Mouse (Mus musculus) left cerebral cortex, adult 2 months (tissue): ENCODE measurements around the gene Gan. TPM values are rescaled to one million over a fixed set of nuclear protein-coding genes. Genes with fewer than 3 reads are reported as not detected.

Source experiments
- DNase-seq, 2 experiments: peaks; one replicate each; pipeline ENCODE4 v3.0.0; 2021 to 2022; ENCODE audit warnings: low spot score in 2 of 2, mixed read lengths in 1 of 2; ENCODE audit errors: extremely low spot score in 1 of 2
- H3K27ac ChIP-seq: fragments of 200-600 bp; 2 replicates; pipeline ENCODE4 v1.8.1; 2022
- H3K4me3 ChIP-seq: fragments of 200-600 bp; 2 replicates; pipeline ENCODE4 v1.8.1; 2022
- CTCF ChIP-seq: fragments of 200-600 bp; IDR thresholded peaks from 2 replicates; pipeline ENCODE4 v1.8.1; 2022; ENCODE audit warnings: antibody characterized with exemption, mild to moderate bottlenecking, moderate library complexity
- intact Hi-C: fragments of 180-260 bp; cut with DNase I; formaldehyde crosslinking; loops from one replicate; pipeline ENCODE4 v1.15.1; 2025
- total RNA-seq, 2 experiments: library from RNA; stranded (reverse); gene quantifications; 2 replicates each; pipeline ENCODE4 v1.2.3; 2021

Gene Gan
- total RNA-seq, 2 experiments from 2014 or later: 18.4 to 19.4 TPM

- intact Hi-C loops: loop anchor here (5.0 kb wide), 1 partner anchor 237 kb away; the partner anchor contains the start of genes Cenpn and Cmc2
- TF ChIP-seq CTCF: no peak
- no peak overlapping the region for H3K27ac ChIP-seq
- H3K4me3 ChIP-seq: peak overlapping the region; percentile 93
- DNase-seq: no peak
Measured at GRCm38 (mm10) chr8:117159031-117159430, 1.1 kb downstream of the Gan start.

- TF ChIP-seq CTCF: no peak
- Histone ChIP-seq H3K27ac (no peak overlapping the region), H3K4me3 (no peak overlapping the region)
- intact Hi-C loops: no loop called here
- no peak for DNase-seq
Measured at GRCm38 (mm10) chr8:117164912-117165311, 7.0 kb downstream of the Gan start.

- intact Hi-C loops: no loop called here
- Histone ChIP-seq H3K27ac (no peak overlapping the region), H3K4me3 (no peak overlapping the region)
- TF ChIP-seq CTCF: no peak
- no peak for DNase-seq
Measured at GRCm38 (mm10) chr8:117165542-117165941, 7.6 kb downstream of the Gan start.

GRCm38 (mm10) chr8:117166515-117166914 lies 8.6 kb downstream of the Gan start:
- no peak for TF ChIP-seq CTCF
- Histone ChIP-seq H3K27ac (no peak overlapping the region), H3K4me3 (no peak overlapping the region)
- intact Hi-C loops: no loop called here
- no peak for DNase-seq

GRCm38 (mm10) chr8:117167243-117167883 lies 9.4 kb downstream of the Gan start:
- intact Hi-C loops: no loop called here
- Histone ChIP-seq H3K4me3 (no peak overlapping the region), H3K27ac (no peak overlapping the region)
- DNase-seq: no peak
- no peak for TF ChIP-seq CTCF

- DNase-seq: no peak
Measured at GRCm38 (mm10) chr8:117168378-117168777, 10.4 kb downstream of the Gan start.

GRCm38 (mm10) chr8:117171826-117172225 lies 13.9 kb downstream of the Gan start:
- intact Hi-C loops: no loop called here
- TF ChIP-seq CTCF: no peak
- no peak overlapping the region for H3K4me3 ChIP-seq
- H3K27ac ChIP-seq: no peak overlapping the region
- DNase-seq: no peak

More at GRCm38 (mm10) chr8:117168378-117168777, 10.4 kb downstream of the Gan start:
- intact Hi-C loops: no loop called here
- TF ChIP-seq CTCF: no peak
- Histone ChIP-seq H3K27ac (no peak overlapping the region), H3K4me3 (no peak overlapping the region)

- no peak for DNase-seq
- intact Hi-C loops: no loop called here
- TF ChIP-seq CTCF: peak; percentile 16
Measured at GRCm38 (mm10) chr8:117172904-117173303, 15.0 kb downstream of the Gan start.

GRCm38 (mm10) chr8:117173690-117174089 lies 15.8 kb downstream of the Gan start:
- intact Hi-C loops: no loop called here
- Histone ChIP-seq H3K4me3 (no peak overlapping the region), H3K27ac (no peak overlapping the region)
- TF ChIP-seq CTCF: no peak
- no peak for DNase-seq

More at GRCm38 (mm10) chr8:117172904-117173303, 15.0 kb downstream of the Gan start:
- H3K27ac ChIP-seq: no peak overlapping the region
- H3K4me3 ChIP-seq: no peak overlapping the region

GRCm38 (mm10) chr8:117174536-117174935 lies 16.6 kb downstream of the Gan start:
- intact Hi-C loops: no loop called here
- DNase-seq: no peak
- no peak overlapping the region for H3K4me3 ChIP-seq
- no peak overlapping the region for H3K27ac ChIP-seq
- TF ChIP-seq CTCF: no peak

GRCm38 (mm10) chr8:117176308-117176707 lies 18.4 kb downstream of the Gan start:
- Histone ChIP-seq H3K4me3 (no peak overlapping the region), H3K27ac (no peak overlapping the region)
- TF ChIP-seq CTCF: no peak
- no peak for DNase-seq
- intact Hi-C loops: no loop called here

GRCm38 (mm10) chr8:117177236-117177635 lies 19.3 kb downstream of the Gan start:
- no peak for DNase-seq
- TF ChIP-seq CTCF: no peak
- intact Hi-C loops: no loop called here
- no peak overlapping the region for H3K27ac ChIP-seq
- H3K4me3 ChIP-seq: no peak overlapping the region

GRCm38 (mm10) chr8:117178039-117178438 lies 20.1 kb downstream of the Gan start:
- Histone ChIP-seq H3K27ac (no peak overlapping the region), H3K4me3 (no peak overlapping the region)
- no peak for DNase-seq
- intact Hi-C loops: no loop called here
- TF ChIP-seq CTCF: peak; percentile 17
